Mouse (Mus musculus): Measurements from ENCODE around the gene Gm10837. TPM values are rescaled to one million over a fixed set of nuclear protein-coding genes. Genes with fewer than 3 reads are reported as not detected.
"Not testable (repeated sequence)": the region's sequence is repeated elsewhere in the genome, so short reads cannot be mapped to it uniquely, and the experiment has no call there.

Gene Gm10837
- polyA plus RNA-seq, 1 experiment from 2014 or later: 0.14 TPM

- H3K9me3 ChIP-seq (ENCODE audit: control insufficient read depth, low read length): no peaks in the 10 kb centered on the region
- no peak overlapping the region for H3K27ac ChIP-seq (replicated peaks; ENCODE audit: low read depth, low read length)
- peaks cover 73% of the 10 kb centered on the region for H3K27me3 ChIP-seq (replicated peaks; ENCODE audit: control insufficient read depth, insufficient read depth, low read length)
- DNase-seq (ENCODE audit: low spot score): no peak
- H3K4me1 ChIP-seq (ENCODE audit: control insufficient read depth, insufficient read depth, low read length): peaks cover 9% of the 10 kb centered on the region; the same call in 1 of the 2 replicates
- peak overlapping the region; percentile 51 for H3K4me2 ChIP-seq (ENCODE audit: low read depth, low read length)
- no peaks in the 10 kb centered on the region for H3K36me3 ChIP-seq (ENCODE audit: control insufficient read depth, insufficient read depth, low read length)
- WGBS: 22% methylated on average over 12 of the region's 12 CpGs
- no peak for ATAC-seq (ENCODE audit: low read depth)
- H3K9ac ChIP-seq (ENCODE audit: low read depth, low read length): no peak overlapping the region
- peak overlapping the region; percentile 27 for H3K4me3 ChIP-seq (ENCODE audit: low read depth, low read length)
Observed at GRCm38 (mm10) chr14:122453996-122454738, 36.2 kb upstream of the Gm10837 start.

GRCm38 (mm10) chr14:122454901-122455561, 35.4 kb upstream of the Gm10837 start:
- Histone ChIP-seq H3K9me3 (ENCODE audit: control insufficient read depth, low read length) (no peaks in the 10 kb centered on the region), H3K36me3 (ENCODE audit: control insufficient read depth, insufficient read depth, low read length) (no peaks in the 10 kb centered on the region), H3K27me3 (replicated peaks; ENCODE audit: control insufficient read depth, insufficient read depth, low read length) (peaks cover 69% of the 10 kb centered on the region), H3K9ac (ENCODE audit: low read depth, low read length) (no peak overlapping the region), H3K4me3 (ENCODE audit: low read depth, low read length) (no peak overlapping the region), H3K4me2 (ENCODE audit: low read depth, low read length) (no peak overlapping the region), H3K27ac (replicated peaks; ENCODE audit: low read depth, low read length) (no peak overlapping the region), H3K4me1 (ENCODE audit: control insufficient read depth, insufficient read depth, low read length) (peaks cover 9% of the 10 kb centered on the region; the same call in 1 of the 2 replicates)
- DNase-seq (ENCODE audit: low spot score) (no peak), ATAC-seq (ENCODE audit: low read depth) (no peak)
- WGBS: 60% methylated on average over 10 of the region's 10 CpGs

GRCm38 (mm10) chr14:122455562-122455958, 34.8 kb upstream of the Gm10837 start:
- WGBS: 75% methylated on average over 4 of the region's 4 CpGs
- H3K9ac ChIP-seq (ENCODE audit: low read depth, low read length): no peak overlapping the region
- ATAC-seq (ENCODE audit: low read depth) (no peak), DNase-seq (ENCODE audit: low spot score) (no peak)
- peaks cover 69% of the 10 kb centered on the region for H3K27me3 ChIP-seq (replicated peaks; ENCODE audit: control insufficient read depth, insufficient read depth, low read length)
- H3K9me3 ChIP-seq (ENCODE audit: control insufficient read depth, low read length): no peaks in the 10 kb centered on the region
- no peak overlapping the region for H3K27ac ChIP-seq (replicated peaks; ENCODE audit: low read depth, low read length)
- H3K4me2 ChIP-seq (ENCODE audit: low read depth, low read length): no peak overlapping the region
- no peaks in the 10 kb centered on the region for H3K36me3 ChIP-seq (ENCODE audit: control insufficient read depth, insufficient read depth, low read length)
- H3K4me3 ChIP-seq (ENCODE audit: low read depth, low read length): no peak overlapping the region
- peaks cover 9% of the 10 kb centered on the region; the same call in 1 of the 2 replicates for H3K4me1 ChIP-seq (ENCODE audit: control insufficient read depth, insufficient read depth, low read length)

GRCm38 (mm10) chr14:122459332-122459731, 31.1 kb upstream of the Gm10837 start:
- H3K4me2 ChIP-seq (ENCODE audit: low read depth, low read length); H3K9ac ChIP-seq (ENCODE audit: low read depth, low read length); H3K9me3 ChIP-seq (ENCODE audit: control insufficient read depth, low read length); H3K4me3 ChIP-seq (ENCODE audit: low read depth, low read length); DNase-seq (ENCODE audit: low spot score); H3K4me1 ChIP-seq (ENCODE audit: control insufficient read depth, insufficient read depth, low read length); H3K27ac ChIP-seq (replicated peaks; ENCODE audit: low read depth, low read length); H3K36me3 ChIP-seq (ENCODE audit: control insufficient read depth, insufficient read depth, low read length); ATAC-seq (ENCODE audit: low read depth): not testable (repeated sequence)
- 83% methylated on average over 3 of the region's 12 CpGs for WGBS
- peaks cover 64% of the 10 kb centered on the region for H3K27me3 ChIP-seq (replicated peaks; ENCODE audit: control insufficient read depth, insufficient read depth, low read length)

GRCm38 (mm10) chr14:122459776-122460175, 30.6 kb upstream of the Gm10837 start:
- ATAC-seq (ENCODE audit: low read depth) (no peak), DNase-seq (ENCODE audit: low spot score) (no peak)
- no peak overlapping the region for H3K4me3 ChIP-seq (ENCODE audit: low read depth, low read length)
- H3K4me2 ChIP-seq (ENCODE audit: low read depth, low read length): no peak overlapping the region
- no peak overlapping the region for H3K27ac ChIP-seq (replicated peaks; ENCODE audit: low read depth, low read length)
- H3K27me3 ChIP-seq (replicated peaks; ENCODE audit: control insufficient read depth, insufficient read depth, low read length): peaks cover 65% of the 10 kb centered on the region
- peaks cover 3% of the 10 kb centered on the region; the same call in 1 of the 2 replicates for H3K4me1 ChIP-seq (ENCODE audit: control insufficient read depth, insufficient read depth, low read length)
- 87% methylated on average over 1 of the region's 1 CpGs for WGBS
- no peak overlapping the region for H3K9ac ChIP-seq (ENCODE audit: low read depth, low read length)
- H3K36me3 ChIP-seq (ENCODE audit: control insufficient read depth, insufficient read depth, low read length): no peaks in the 10 kb centered on the region
- H3K9me3 ChIP-seq (ENCODE audit: control insufficient read depth, low read length): no peaks in the 10 kb centered on the region

- Histone ChIP-seq H3K9me3 (ENCODE audit: control insufficient read depth, low read length) (no peaks in the 10 kb centered on the region), H3K4me1 (ENCODE audit: control insufficient read depth, insufficient read depth, low read length) (peaks cover 7% of the 10 kb centered on the region; the same call in 1 of the 2 replicates), H3K4me3 (ENCODE audit: low read depth, low read length) (no peak overlapping the region), H3K27ac (replicated peaks; ENCODE audit: low read depth, low read length) (no peak overlapping the region), H3K27me3 (replicated peaks; ENCODE audit: control insufficient read depth, insufficient read depth, low read length) (peaks cover 65% of the 10 kb centered on the region), H3K9ac (ENCODE audit: low read depth, low read length) (no peak overlapping the region), H3K36me3 (ENCODE audit: control insufficient read depth, insufficient read depth, low read length) (no peaks in the 10 kb centered on the region), H3K4me2 (ENCODE audit: low read depth, low read length) (no peak overlapping the region; the same call in 1 of the 2 replicates)
- DNase-seq (ENCODE audit: low spot score) (no peak), ATAC-seq (ENCODE audit: low read depth) (no peak)
- WGBS: 57% methylated on average over 5 of the region's 5 CpGs
Observed at GRCm38 (mm10) chr14:122460226-122460625, 30.2 kb upstream of the Gm10837 start.

- no peaks in the 10 kb centered on the region for H3K9me3 ChIP-seq (ENCODE audit: control insufficient read depth, low read length)
- peak overlapping the region; percentile 49; the same call in 1 of the 2 replicates for H3K4me3 ChIP-seq (ENCODE audit: low read depth, low read length)
- H3K36me3 ChIP-seq (ENCODE audit: control insufficient read depth, insufficient read depth, low read length): no peaks in the 10 kb centered on the region
- H3K9ac ChIP-seq (ENCODE audit: low read depth, low read length): no peak overlapping the region
- peaks cover 65% of the 10 kb centered on the region for H3K27me3 ChIP-seq (replicated peaks; ENCODE audit: control insufficient read depth, insufficient read depth, low read length)
- 48% methylated on average over 3 of the region's 3 CpGs for WGBS
- H3K4me1 ChIP-seq (ENCODE audit: control insufficient read depth, insufficient read depth, low read length): peaks cover 8% of the 10 kb centered on the region; the same call in 1 of the 2 replicates
- DNase-seq (ENCODE audit: low spot score) (no peak), ATAC-seq (ENCODE audit: low read depth) (no peak)
- H3K27ac ChIP-seq (replicated peaks; ENCODE audit: low read depth, low read length): no peak overlapping the region
- peak overlapping the region; percentile 89; the same call in 1 of the 2 replicates for H3K4me2 ChIP-seq (ENCODE audit: low read depth, low read length)
Observed at GRCm38 (mm10) chr14:122461500-122461899, 28.9 kb upstream of the Gm10837 start.

GRCm38 (mm10) chr14:122461966-122462365, 28.4 kb upstream of the Gm10837 start:
- Histone ChIP-seq H3K4me3 (ENCODE audit: low read depth, low read length) (peak overlapping the region; percentile 49; the same call in 1 of the 2 replicates), H3K27ac (replicated peaks; ENCODE audit: low read depth, low read length) (no peak overlapping the region), H3K27me3 (replicated peaks; ENCODE audit: control insufficient read depth, insufficient read depth, low read length) (peaks cover 69% of the 10 kb centered on the region), H3K9ac (ENCODE audit: low read depth, low read length) (no peak overlapping the region), H3K36me3 (ENCODE audit: control insufficient read depth, insufficient read depth, low read length) (no peaks in the 10 kb centered on the region), H3K4me1 (ENCODE audit: control insufficient read depth, insufficient read depth, low read length) (peaks cover 8% of the 10 kb centered on the region; the same call in 1 of the 2 replicates), H3K9me3 (ENCODE audit: control insufficient read depth, low read length) (no peaks in the 10 kb centered on the region), H3K4me2 (ENCODE audit: low read depth, low read length) (peak overlapping the region; percentile 89; the same call in 1 of the 2 replicates)
- ATAC-seq (ENCODE audit: low read depth) (no peak), DNase-seq (ENCODE audit: low spot score) (no peak)
- WGBS: 23% methylated on average over 9 of the region's 9 CpGs

Data from embryonic facial prominence, embryonic 14.5 days (tissue).